Mouse (Mus musculus): ENCODE results near the gene Smim24.

Smim24 gene

DNA sequence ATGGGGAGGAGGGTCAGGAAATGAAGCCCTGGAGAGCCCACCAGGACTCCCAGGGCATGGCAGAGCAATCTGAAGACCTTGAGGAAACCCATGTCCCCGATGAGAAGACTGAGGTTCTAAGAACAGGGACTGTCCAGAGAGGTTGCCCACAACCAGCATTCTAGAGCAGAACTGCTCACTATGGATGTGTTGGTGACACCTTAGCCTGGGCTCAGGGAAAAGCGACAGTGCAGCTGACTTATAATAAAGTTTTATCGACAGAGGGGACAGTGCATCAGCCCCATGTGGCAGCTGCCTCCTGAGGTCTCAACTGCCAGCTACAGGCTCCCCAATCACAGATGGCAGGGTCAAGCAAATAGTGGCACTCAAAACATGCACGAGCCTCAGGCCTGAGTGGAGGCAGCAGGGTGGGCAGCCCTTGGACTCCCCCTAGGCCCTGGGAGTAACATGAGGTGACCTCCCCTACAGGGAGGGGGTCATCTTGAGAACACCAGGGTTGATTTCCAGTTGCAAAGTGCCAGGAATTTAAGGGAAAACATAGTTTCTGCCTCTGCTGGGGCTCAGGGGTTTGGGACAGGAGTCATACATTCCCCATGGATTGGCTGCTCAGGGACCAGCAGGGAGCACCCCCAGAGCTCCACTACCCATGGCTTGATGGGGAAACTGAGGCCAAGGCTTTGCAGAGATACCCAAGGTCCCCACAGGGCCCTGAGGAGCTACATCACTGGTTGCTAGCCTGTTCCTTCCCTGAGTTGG lies 28.4 kb downstream of the Smim24 start:
- in situ Hi-C loops (cut with MboI, MseI), result loop anchor here (10.0 kb wide), 1 partner anchor 1674 kb away; no protein-coding TSS in a partner anchor

DNA sequence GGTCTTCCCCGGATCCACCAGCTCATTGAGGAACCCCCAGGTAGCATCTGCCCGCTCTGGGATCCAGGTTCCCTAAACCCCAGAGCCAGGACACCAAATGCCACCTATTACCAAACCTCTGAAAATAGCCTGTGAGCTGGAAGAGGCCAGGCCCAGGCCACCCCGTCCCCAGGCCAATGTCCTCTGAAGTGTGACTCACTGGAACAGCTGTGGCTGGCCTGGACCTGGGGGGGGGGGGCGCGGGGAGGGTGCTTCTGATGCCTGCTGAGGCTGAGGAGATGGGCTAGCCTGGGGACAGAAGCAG lies 28.9 kb downstream of the Smim24 start:
- in situ Hi-C loops (cut with MboI, MseI), result loop anchor here (10.0 kb wide), 1 partner anchor 1673 kb away; no protein-coding TSS in a partner anchor

DNA sequence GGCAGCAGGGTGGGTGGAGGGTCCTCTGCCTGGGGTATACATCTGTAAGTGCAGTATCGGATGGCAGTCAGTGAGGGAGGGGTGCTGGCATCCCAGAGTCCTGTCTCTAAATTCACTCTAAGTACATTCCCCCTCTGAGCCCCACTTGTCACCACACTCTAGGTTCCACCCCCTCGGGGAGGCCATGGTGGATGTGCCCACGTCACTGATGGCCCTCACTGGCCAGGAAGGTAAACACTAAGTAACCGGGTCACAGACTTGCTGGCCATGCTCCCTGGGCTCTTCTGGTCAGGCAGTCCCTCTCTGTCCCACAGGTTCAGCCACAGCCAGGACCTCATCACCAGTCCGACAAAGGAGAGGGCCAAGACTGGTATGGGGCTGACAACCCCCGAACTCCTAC lies 29.3 kb downstream of the Smim24 start:
- in situ Hi-C loops (cut with MboI, MseI), result loop anchor here (10.0 kb wide), 1 partner anchor 1673 kb away; no protein-coding TSS in a partner anchor

DNA sequence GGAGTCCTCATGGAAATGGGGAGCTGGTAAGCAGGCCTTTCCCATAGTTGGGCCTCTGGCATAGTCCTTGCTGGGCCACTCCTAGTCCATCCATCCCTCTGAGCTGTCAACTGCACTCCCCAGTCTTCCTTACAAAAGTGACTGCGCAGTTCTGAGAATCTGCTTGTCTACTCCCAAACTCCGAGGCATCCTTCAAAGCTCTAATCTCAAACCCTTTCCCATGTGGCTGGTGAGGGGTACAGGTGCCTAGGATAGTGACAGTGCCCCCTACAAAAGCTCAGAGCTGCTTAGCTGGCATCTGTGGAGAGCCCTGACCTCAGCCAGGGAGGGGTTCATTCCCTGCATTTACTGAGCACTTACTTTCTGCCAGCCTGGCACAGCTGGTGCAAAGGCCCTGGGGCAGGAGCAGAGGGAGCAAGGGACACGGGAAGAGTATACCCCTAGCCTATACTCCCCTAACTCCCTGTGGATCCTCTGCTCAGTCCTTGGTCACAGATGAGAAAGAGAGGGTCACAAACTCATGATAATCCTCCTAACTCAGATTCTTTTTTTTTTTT lies 29.9 kb downstream of the Smim24 start:
- in situ Hi-C loops (cut with MboI, MseI), result loop anchor here (10.0 kb wide), 1 partner anchor 1672 kb away; no protein-coding TSS in a partner anchor

DNA sequence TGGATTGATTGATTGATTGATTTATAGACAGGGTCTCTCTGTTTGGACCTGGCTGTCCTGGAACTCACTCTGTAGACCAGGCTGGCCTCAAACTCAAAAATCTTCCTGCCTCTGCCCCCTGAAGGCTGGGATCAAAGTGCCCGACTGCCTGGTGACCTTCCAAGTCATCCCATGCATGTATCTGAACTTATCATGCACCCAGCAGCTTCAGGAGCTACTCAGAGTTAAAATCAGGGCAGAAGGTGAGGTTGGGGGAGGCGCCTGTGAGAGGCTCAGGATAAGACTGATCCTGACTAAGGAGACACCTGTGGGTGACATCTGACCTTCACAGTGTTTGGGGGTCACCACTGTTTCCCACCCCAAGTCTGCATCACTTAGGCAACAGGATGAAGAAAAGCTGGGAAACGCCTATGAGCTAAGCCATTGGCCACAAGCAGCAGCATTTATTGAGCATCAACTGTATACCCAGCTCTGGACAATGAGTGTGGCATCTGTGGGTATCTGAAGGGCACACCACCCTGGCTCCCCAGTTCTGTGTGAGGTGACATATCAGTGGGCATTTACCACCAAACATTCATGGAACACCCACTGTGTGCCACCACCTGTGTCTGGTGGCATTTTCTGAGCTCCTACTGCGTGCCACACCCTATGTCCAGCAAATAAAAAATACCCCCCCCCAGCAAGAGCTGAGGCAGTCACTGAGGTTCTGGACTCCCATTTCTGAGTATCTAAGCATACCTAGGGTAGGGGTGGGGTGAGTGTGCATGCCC lies 30.8 kb downstream of the Smim24 start:
- in situ Hi-C loops (cut with MboI, MseI), result loop anchor here (10.0 kb wide), 1 partner anchor 1671 kb away; no protein-coding TSS in a partner anchor

DNA sequence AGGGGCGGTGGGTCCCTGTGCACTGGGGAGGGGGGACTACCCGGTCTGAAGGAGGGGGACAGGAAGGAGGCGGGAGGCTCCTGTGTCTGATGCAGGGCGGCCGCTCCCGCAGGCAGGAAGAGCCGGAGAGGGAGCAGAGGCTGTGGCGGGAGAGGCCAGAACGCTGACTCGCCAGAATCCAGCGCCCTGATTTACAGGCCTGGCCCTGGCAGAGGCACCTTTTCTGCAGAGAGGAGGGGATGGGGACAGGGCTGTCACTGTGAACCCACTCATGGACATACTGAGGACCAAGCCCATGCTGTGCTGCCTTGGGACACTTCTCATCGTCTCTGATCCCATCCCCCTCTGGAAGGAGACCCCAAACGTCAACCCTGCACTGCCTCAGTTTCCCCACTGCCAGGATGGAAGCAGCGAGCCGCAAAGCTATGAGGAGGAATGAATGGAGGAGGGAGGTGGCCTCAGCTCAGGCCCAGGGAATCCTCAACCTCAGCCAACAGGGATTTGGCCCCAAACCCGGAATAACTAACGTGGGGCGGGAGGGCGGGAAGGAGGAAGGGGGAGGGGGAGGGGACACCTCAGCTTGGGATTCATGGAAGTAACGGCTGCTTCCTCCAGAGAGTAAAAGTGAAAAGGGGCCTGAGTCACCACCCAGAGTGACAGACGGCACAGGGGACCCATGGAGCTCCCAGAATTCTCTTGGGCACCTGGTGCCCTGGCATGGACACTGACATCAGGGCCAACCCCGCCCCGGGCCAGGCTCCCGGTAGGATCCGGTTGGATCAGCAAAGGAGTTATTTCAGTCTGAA lies 31.6 kb downstream of the Smim24 start:
- in situ Hi-C loops (cut with MboI, MseI), result loop anchor here (10.0 kb wide), 1 partner anchor 1670 kb away; no protein-coding TSS in a partner anchor

GRCm38 (mm10) chr10:81425236-81425850 lies 32.5 kb downstream of the Smim24 start:
- in situ Hi-C loops (cut with MboI, MseI), result loop anchor here (10.0 kb wide), 1 partner anchor 1669 kb away; no protein-coding TSS in a partner anchor

DNA sequence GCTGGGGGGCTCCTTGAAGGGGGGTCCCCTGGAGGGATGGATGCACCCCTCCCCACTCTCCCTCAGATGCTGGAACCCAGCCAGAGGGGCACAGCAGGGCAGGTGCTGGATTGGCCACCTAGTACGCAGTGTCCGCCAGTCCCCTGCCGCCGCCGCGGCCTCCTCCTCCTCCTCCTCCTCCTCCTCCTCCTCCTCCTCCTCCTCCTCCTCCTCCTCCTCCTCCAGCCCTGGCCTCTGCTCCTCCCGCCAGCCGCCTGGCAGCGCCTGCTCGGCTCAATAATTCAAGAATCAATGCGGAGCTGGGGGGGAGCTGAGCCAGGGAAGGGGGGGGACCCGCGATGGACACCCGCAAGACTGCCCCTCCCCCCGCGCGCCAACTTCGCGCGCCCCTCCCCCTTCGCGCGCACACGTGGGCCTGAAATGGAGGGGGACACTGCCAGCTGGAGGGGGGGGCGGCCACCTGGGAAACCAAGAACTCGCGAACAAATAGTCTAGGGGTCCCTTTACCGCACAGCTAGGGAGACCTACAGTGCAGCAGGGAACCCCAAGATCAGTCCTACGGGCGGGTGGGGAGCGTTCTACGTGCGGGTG lies 33.3 kb downstream of the Smim24 start:
- in situ Hi-C loops (cut with MboI, MseI), result loop anchor here (10.0 kb wide), 1 partner anchor 1669 kb away; no protein-coding TSS in a partner anchor

GRCm38 (mm10) chr10:81426897-81427296 lies 34.0 kb downstream of the Smim24 start:
- in situ Hi-C loops (cut with MboI, MseI), result loop anchor here (10.0 kb wide), 1 partner anchor 1668 kb away; no protein-coding TSS in a partner anchor

GRCm38 (mm10) chr10:81427327-81427726 lies 34.5 kb downstream of the Smim24 start:
- in situ Hi-C loops (cut with MboI, MseI), result loop anchor here (10.0 kb wide), 1 partner anchor 1667 kb away; no protein-coding TSS in a partner anchor

GRCm38 (mm10) chr10:81427804-81428506 lies 35.1 kb downstream of the Smim24 start:
- in situ Hi-C loops (cut with MboI, MseI), result loop anchor here (10.0 kb wide), 1 partner anchor 1667 kb away; no protein-coding TSS in a partner anchor

- in situ Hi-C loops (cut with MboI, MseI), result loop anchor here (10.0 kb wide), 1 partner anchor 1666 kb away; no protein-coding TSS in a partner anchor
Observed at GRCm38 (mm10) chr10:81428507-81428870, 35.6 kb downstream of the Smim24 start.

GRCm38 (mm10) chr10:81429092-81429491 lies 36.2 kb downstream of the Smim24 start:
- in situ Hi-C loops (cut with MboI, MseI), result loop anchor here (10.0 kb wide), 1 partner anchor 1666 kb away; no protein-coding TSS in a partner anchor

DNA sequence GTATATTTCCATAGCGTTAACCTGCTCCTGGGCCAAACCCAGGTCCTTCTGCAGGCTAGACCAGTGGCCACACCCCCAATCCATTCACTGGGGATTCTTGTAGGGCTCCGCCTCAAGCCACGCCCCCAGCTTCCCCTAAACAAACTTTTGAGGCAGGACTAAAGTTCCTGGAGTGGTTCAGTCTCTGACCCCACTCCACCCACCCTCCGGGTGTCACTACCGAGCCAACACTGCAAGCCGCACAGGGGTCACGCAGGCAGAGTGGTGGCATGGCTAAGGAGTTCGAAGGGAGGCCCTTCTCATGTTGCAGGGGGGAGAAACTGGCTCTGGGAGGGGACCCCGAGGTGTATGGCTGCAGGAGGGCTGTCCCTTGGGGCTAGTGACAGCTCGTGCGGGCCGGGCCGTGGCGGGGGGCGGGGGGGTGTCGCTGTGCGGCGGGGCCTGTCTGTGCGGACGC lies 36.8 kb downstream of the Smim24 start:
- in situ Hi-C loops (cut with MboI, MseI), result loop anchor here (10.0 kb wide), 1 partner anchor 1665 kb away; no protein-coding TSS in a partner anchor

DNA sequence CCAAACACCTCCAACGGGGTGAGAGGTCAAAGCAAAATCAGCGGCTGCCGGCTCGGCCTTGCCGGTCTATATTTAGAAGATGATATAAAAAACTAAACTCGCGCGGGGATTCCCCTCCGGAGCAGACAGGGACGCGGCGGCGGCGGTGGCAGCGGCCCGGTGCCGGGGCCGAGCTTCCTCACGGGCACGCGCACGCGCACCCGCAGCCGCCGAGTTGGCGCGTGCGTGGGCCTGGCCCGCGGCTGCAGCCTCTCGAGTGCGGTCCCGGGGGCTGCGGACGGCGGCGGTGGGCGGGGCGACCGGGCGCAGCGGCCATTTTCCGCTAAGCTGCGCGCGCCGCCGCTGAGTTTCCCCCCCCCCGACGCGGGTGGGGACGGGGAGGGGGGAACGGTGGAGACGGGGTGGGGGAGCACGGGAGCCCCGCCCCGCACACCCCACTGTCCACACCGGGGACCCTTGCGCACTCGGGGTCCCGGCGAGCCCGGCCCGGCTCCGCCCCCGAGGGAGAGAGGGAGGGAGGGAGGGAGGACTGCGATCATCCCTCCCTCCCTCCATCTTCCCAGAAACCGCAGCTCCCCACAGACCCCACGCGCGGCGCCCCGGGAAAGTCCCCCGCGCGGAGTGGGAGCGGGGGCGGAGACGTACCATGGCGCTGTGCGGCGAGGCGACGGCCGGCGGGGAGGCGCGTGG lies 37.4 kb downstream of the Smim24 start:
- in situ Hi-C loops (cut with MboI, MseI), result no loop called here

- in situ Hi-C loops (cut with MboI, MseI), result no loop called here
Observed at GRCm38 (mm10) chr10:81430831-81431525, 38.1 kb downstream of the Smim24 start.

- in situ Hi-C loops (cut with MboI, MseI), result no loop called here
Observed at GRCm38 (mm10) chr10:81431526-81432168, 38.8 kb downstream of the Smim24 start.

Measured in regulatory T cell (primary cell).